Mouse (Mus musculus) heart, embryonic 15.5 days (tissue): ENCODE results near the gene Itga1. TPM values are rescaled to one million over a fixed set of nuclear protein-coding genes. Genes with fewer than 3 reads are reported as not detected.
A peak's percentile ranks its signal among the peaks of the same experiment; 100 is the strongest.

ENCODE experiments used
- ATAC-seq: fragments of 200-750 bp; cut with Nextera tagmentation; replicated peaks from 2 replicates; pipeline ENCODE4 v1.8.0; 2017; ENCODE audit warnings: low read depth, moderate TSS enrichment; ENCODE audit not compliant: insufficient number of reproducible peaks, insufficient read depth, low FRiP score
- H3K27ac ChIP-seq: fragments of 300-500 bp; sonication (generic); 2 replicates; pipeline ENCODE4 v1.5.1; 2015; ENCODE audit warnings: mild to moderate bottlenecking, inconsistent platforms
- H3K27me3 ChIP-seq: fragments of 300-500 bp; sonication (generic); 2 replicates; pipeline ENCODE4 v1.6.1; 2015; ENCODE audit warnings: inconsistent platforms
- H3K36me3 ChIP-seq: fragments of 300-500 bp; sonication (generic); 2 replicates; pipeline ENCODE4 v1.6.1; 2015; ENCODE audit warnings: mild to moderate bottlenecking, inconsistent platforms
- H3K4me1 ChIP-seq: fragments of 300-500 bp; sonication (generic); replicated peaks from 2 replicates; pipeline ENCODE4 v1.6.1; 2015; ENCODE audit warnings: inconsistent platforms
- H3K4me2 ChIP-seq: fragments of 300-500 bp; sonication (generic); 2 replicates; pipeline ENCODE4 v1.6.1; 2015; ENCODE audit warnings: inconsistent platforms, mild to moderate bottlenecking, moderate library complexity
- H3K4me3 ChIP-seq: fragments of 300-500 bp; sonication (generic); 2 replicates; pipeline ENCODE4 v1.5.1; 2015; ENCODE audit warnings: mild to moderate bottlenecking, inconsistent platforms
- H3K9ac ChIP-seq: fragments of 300-500 bp; sonication (generic); 2 replicates; pipeline ENCODE4 v1.6.1; 2015; ENCODE audit warnings: mild to moderate bottlenecking, inconsistent platforms
- H3K9me3 ChIP-seq: fragments of 300-500 bp; sonication (generic); replicated peaks from 2 replicates; pipeline ENCODE4 v1.6.1; 2016; ENCODE audit warnings: inconsistent platforms
- WGBS: fragments of 180-500 bp; shearing (Covaris S2); methylation state at CpG from one replicate; pipeline ENCODE4 v1.1.7; 2015; ENCODE audit warnings: mixed read lengths; 5-methylcytosine and 5-hydroxymethylcytosine counted together
- polyA plus RNA-seq: library from polyadenylated mRNA; unstranded; fragments of >200 nt; fragmentation: Nextera tagmentation; extraction: Ambion mirVana; gene quantifications from 2 replicates; pipeline ENCODE4 v1.2.1, GENCODE M21; 2015

Gene Itga1
- polyA plus RNA-seq, 1 experiment from 2014 or later: 25.6 TPM

GRCm38 (mm10) chr13:114984658-114985057 is 117.1 kb downstream of the Itga1 start:
- no peaks in the 10 kb centered on the region for H3K27me3 ChIP-seq
- H3K9me3 ChIP-seq: no peaks in the 10 kb centered on the region
- H3K4me3 ChIP-seq: no peak overlapping the region
- H3K36me3 ChIP-seq: peaks cover 35% of the 10 kb centered on the region; the same call in 1 of the 2 replicates
- H3K4me2 ChIP-seq: no peak overlapping the region
- peaks cover 4% of the 10 kb centered on the region for H3K4me1 ChIP-seq
- H3K9ac ChIP-seq: no peak overlapping the region
- 65% methylated on average over 1 of the region's 1 CpGs for WGBS
- no peak for ATAC-seq
- no peak overlapping the region for H3K27ac ChIP-seq

GRCm38 (mm10) chr13:114983116-114983515 is 118.6 kb downstream of the Itga1 start:
- H3K27ac ChIP-seq: no peak overlapping the region
- H3K4me2 ChIP-seq: no peak overlapping the region
- H3K36me3 ChIP-seq: peaks cover 40% of the 10 kb centered on the region
- ATAC-seq: no peak
- H3K4me1 ChIP-seq: peaks cover 4% of the 10 kb centered on the region
- H3K4me3 ChIP-seq: no peak overlapping the region
- no peaks in the 10 kb centered on the region for H3K9me3 ChIP-seq
- H3K27me3 ChIP-seq: no peaks in the 10 kb centered on the region
- 73% methylated on average over 7 of the region's 7 CpGs for WGBS
- H3K9ac ChIP-seq: no peak overlapping the region

GRCm38 (mm10) chr13:114980831-114981419 is 120.8 kb downstream of the Itga1 start:
- 45% methylated on average over 10 of the region's 10 CpGs for WGBS
- Histone ChIP-seq H3K4me2 (no peak overlapping the region), H3K4me3 (no peak overlapping the region), H3K9ac (no peak overlapping the region), H3K27me3 (no peaks in the 10 kb centered on the region), H3K36me3 (peaks cover 40% of the 10 kb centered on the region), H3K27ac (no peak overlapping the region), H3K9me3 (no peaks in the 10 kb centered on the region), H3K4me1 (no peaks in the 10 kb centered on the region)
- no peak for ATAC-seq

GRCm38 (mm10) chr13:114974484-114975042 is 127.2 kb downstream of the Itga1 start:
- peaks cover 31% of the 10 kb centered on the region for H3K36me3 ChIP-seq

GRCm38 (mm10) chr13:114971905-114972304 is 129.9 kb downstream of the Itga1 start:
- Histone ChIP-seq H3K36me3 (peaks cover 44% of the 10 kb centered on the region), H3K27me3 (no peaks in the 10 kb centered on the region), H3K27ac (no peak overlapping the region), H3K4me3 (no peak overlapping the region), H3K4me1 (no peaks in the 10 kb centered on the region), H3K4me2 (no peak overlapping the region), H3K9ac (no peak overlapping the region), H3K9me3 (no peaks in the 10 kb centered on the region)
- 76% methylated on average over 3 of the region's 3 CpGs for WGBS
- ATAC-seq: no peak

More at GRCm38 (mm10) chr13:114974484-114975042, 127.2 kb downstream of the Itga1 start:
- H3K27me3 ChIP-seq: no peaks in the 10 kb centered on the region
- no peak overlapping the region for H3K9ac ChIP-seq
- H3K9me3 ChIP-seq: no peaks in the 10 kb centered on the region
- no peak overlapping the region for H3K27ac ChIP-seq
- H3K4me3 ChIP-seq: no peak overlapping the region
- H3K4me2 ChIP-seq: no peak overlapping the region
- 71% methylated on average over 6 of the region's 6 CpGs for WGBS
- no peaks in the 10 kb centered on the region for H3K4me1 ChIP-seq
- no peak for ATAC-seq

GRCm38 (mm10) chr13:114964233-114964632 is 137.5 kb downstream of the Itga1 start:
- no peak overlapping the region for H3K9ac ChIP-seq
- no peaks in the 10 kb centered on the region for H3K9me3 ChIP-seq
- H3K4me2 ChIP-seq: no peak overlapping the region
- 40% methylated on average over 2 of the region's 2 CpGs for WGBS
- H3K4me1 ChIP-seq: no peaks in the 10 kb centered on the region
- ATAC-seq: 0 out of 2 replicates have a peak, but pooled peaks have one; percentile 47
- no peaks in the 10 kb centered on the region for H3K27me3 ChIP-seq
- H3K4me3 ChIP-seq: no peak overlapping the region
- no peak overlapping the region for H3K27ac ChIP-seq
- H3K36me3 ChIP-seq: peaks cover 37% of the 10 kb centered on the region

- no peak for ATAC-seq
- Histone ChIP-seq H3K4me2 (no peak overlapping the region), H3K27ac (no peak overlapping the region), H3K9ac (no peak overlapping the region), H3K36me3 (peaks cover 8% of the 10 kb centered on the region), H3K9me3 (no peaks in the 10 kb centered on the region), H3K4me3 (no peak overlapping the region), H3K27me3 (no peaks in the 10 kb centered on the region), H3K4me1 (no peaks in the 10 kb centered on the region)
Observed at GRCm38 (mm10) chr13:114954516-114954915, 147.2 kb downstream of the Itga1 start.

GRCm38 (mm10) chr13:114933541-114933940 is 168.2 kb downstream of the Itga1 start:
- no peak overlapping the region for H3K9ac ChIP-seq
- H3K27ac ChIP-seq: no peak overlapping the region
- H3K27me3 ChIP-seq: no peaks in the 10 kb centered on the region
- no peak overlapping the region for H3K4me3 ChIP-seq
- no peaks in the 10 kb centered on the region for H3K36me3 ChIP-seq
- ATAC-seq: no peak
- WGBS: 66% methylated on average over 7 of the region's 7 CpGs
- no peaks in the 10 kb centered on the region for H3K9me3 ChIP-seq
- no peak overlapping the region for H3K4me2 ChIP-seq
- peaks cover 15% of the 10 kb centered on the region for H3K4me1 ChIP-seq

- WGBS: under 1% methylated on average over 28 of the region's 28 CpGs
- ATAC-seq: peak; percentile 86
Observed at GRCm38 (mm10) chr13:114931775-114932294, 169.9 kb downstream of the Itga1 start, which contains the start of gene Itga2. Gene Itga2, minus strand, starts transcription at chr13:114932100.

GRCm38 (mm10) chr13:114930996-114931649 is 170.6 kb downstream of the Itga1 start:
- H3K4me1 ChIP-seq: peaks cover 15% of the 10 kb centered on the region
- peak overlapping the region; percentile 85 for H3K4me2 ChIP-seq
- 0 out of 2 replicates have a peak overlapping the region, but pooled peaks have one; percentile 6 for H3K9ac ChIP-seq
- H3K36me3 ChIP-seq: no peaks in the 10 kb centered on the region
- 3% methylated on average over 10 of the region's 10 CpGs for WGBS
- H3K27ac ChIP-seq: peak overlapping the region; percentile 55
- peak; percentile 50; the same call in 1 of the 2 replicates for ATAC-seq
- H3K27me3 ChIP-seq: no peaks in the 10 kb centered on the region
- H3K9me3 ChIP-seq: no peaks in the 10 kb centered on the region
- peak overlapping the region; percentile 57 for H3K4me3 ChIP-seq

More at GRCm38 (mm10) chr13:114931775-114932294, 169.9 kb downstream of the Itga1 start, which contains the start of gene Itga2:
- Histone ChIP-seq H3K27ac (peak within 1 kb of the TSS; percentile 55), H3K4me1 (peaks cover 15% of the 10 kb centered on the region), H3K27me3 (no peaks in the 10 kb centered on the region), H3K36me3 (no peaks in the 10 kb centered on the region), H3K9ac (peak within 1 kb of the TSS; percentile 50), H3K9me3 (no peaks in the 10 kb centered on the region), H3K4me3 (peak within 1 kb of the TSS; percentile 57), H3K4me2 (peak within 1 kb of the TSS; percentile 85)

GRCm38 (mm10) chr13:114924785-114925184 is 177.0 kb downstream of the Itga1 start:
- no peaks in the 10 kb centered on the region for H3K36me3 ChIP-seq
- no peak overlapping the region for H3K27ac ChIP-seq
- no peaks in the 10 kb centered on the region for H3K9me3 ChIP-seq
- no peak overlapping the region for H3K9ac ChIP-seq
- no peaks in the 10 kb centered on the region for H3K27me3 ChIP-seq
- 58% methylated on average over 1 of the region's 1 CpGs for WGBS
- H3K4me2 ChIP-seq: no peak overlapping the region
- H3K4me3 ChIP-seq: no peak overlapping the region
- ATAC-seq: no peak
- 0 out of 2 replicates have a peak, but pooled peaks cover 3% of the 10 kb centered on the region for H3K4me1 ChIP-seq
